Mouse (Mus musculus) lung, adult 2 months (tissue): ENCODE measurements at regions not wholly inside any gene's neighbourhood (a gene's known extent, or its start where the extent isn't known, plus 50 kb on each side); places are given as distances from the start of the nearest gene placed in this dataset.

Source experiments
- CTCF ChIP-seq: fragments of 200-500 bp; IDR thresholded peaks from 2 replicates; pipeline ENCODE4 v1.5.1; 2011; ENCODE audit warnings: mild to moderate bottlenecking, low read length, control low read depth; ENCODE audit not compliant: insufficient read depth
- POLR2A ChIP-seq: fragments of 200-500 bp; IDR thresholded peaks from 2 replicates; pipeline ENCODE4 v1.6.1; 2011; ENCODE audit warnings: low read depth, mild to moderate bottlenecking, control low read depth, low read length, borderline replicate concordance; ENCODE audit errors: extremely low read depth

DNA sequence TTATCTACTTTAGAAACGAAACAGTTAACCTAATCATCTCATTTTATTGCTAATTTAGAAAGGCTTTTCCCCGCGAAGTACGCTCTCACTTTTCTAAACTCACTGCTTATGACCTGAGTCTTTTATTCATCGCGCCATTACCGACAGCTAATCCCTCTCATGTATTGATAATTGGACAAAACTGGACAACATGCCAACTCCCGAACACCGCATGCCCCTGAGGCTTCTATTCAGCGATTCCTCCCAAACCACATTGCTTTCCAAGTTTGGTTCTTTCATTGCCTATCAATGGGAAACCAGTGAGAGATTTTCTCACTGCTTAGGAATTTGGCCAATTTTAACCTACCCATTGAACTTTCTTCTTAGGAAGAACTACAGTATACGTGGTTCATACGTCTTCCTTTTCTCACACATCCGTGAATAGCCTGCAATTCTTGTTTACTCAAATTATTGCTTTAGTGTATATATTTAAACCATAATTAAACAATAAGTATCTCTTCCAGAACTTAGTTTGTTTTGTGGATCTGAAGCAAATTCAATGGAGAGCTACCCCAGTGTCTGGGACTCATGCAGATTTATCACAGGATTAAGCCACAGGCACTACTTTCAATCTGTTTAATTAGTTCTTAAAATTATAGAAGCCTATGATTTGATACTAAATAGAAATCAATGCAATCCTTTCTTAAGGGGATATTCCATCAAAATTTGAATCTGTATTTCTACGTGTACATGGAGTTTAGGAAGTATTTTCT lies 799.8 kb downstream of the Tmem182 start:
- TF ChIP-seq POLR2A (no peak), CTCF (no peak)
